Mouse (Mus musculus) spleen, adult 2 months (tissue): ENCODE results near the gene Slc30a1. TPM values are rescaled to one million over a fixed set of nuclear protein-coding genes. Genes with fewer than 3 reads are reported as not detected.
A peak's percentile ranks its signal among the peaks of the same experiment; 100 is the strongest.

Experiments used
- DNase-seq, 2 experiments: peaks; one replicate each; pipeline versions ENCODE4 v3.0.0 to v3.0.0-alpha.2; 2012 to 2021; ENCODE audit warnings: low spot score in 2 of 2, low read depth in 1 of 2
- H3K27ac ChIP-seq: fragments of 200-500 bp; 2 replicates; pipeline ENCODE4 v1.5.1; 2012; ENCODE audit warnings: low read length, inconsistent platforms; ENCODE audit not compliant: insufficient read depth
- H3K27me3 ChIP-seq: fragments of 200-500 bp; 2 replicates; pipeline ENCODE4 v1.6.1; 2012; ENCODE audit warnings: mild to moderate bottlenecking, moderate library complexity, low read length, inconsistent platforms; ENCODE audit not compliant: control insufficient read depth, insufficient read depth
- H3K36me3 ChIP-seq: fragments of 200-500 bp; 2 replicates; pipeline ENCODE4 v1.6.1; 2012; ENCODE audit warnings: mild to moderate bottlenecking, low read length, inconsistent platforms; ENCODE audit not compliant: control insufficient read depth, insufficient read depth
- H3K4me1 ChIP-seq: fragments of 200-500 bp; 2 replicates; pipeline ENCODE4 v1.6.1; 2011; ENCODE audit warnings: inconsistent platforms; ENCODE audit not compliant: control insufficient read depth, insufficient read depth, insufficient read length
- H3K4me3 ChIP-seq: fragments of 200-500 bp; 2 replicates; pipeline ENCODE4 v1.5.1; 2011; ENCODE audit warnings: mild to moderate bottlenecking, inconsistent platforms; ENCODE audit not compliant: insufficient read depth, insufficient read length; ENCODE audit errors: extremely low read depth
- CTCF ChIP-seq: fragments of 200-500 bp; IDR thresholded peaks from 2 replicates; pipeline ENCODE4 v1.5.1; 2011; ENCODE audit warnings: mild to moderate bottlenecking, inconsistent platforms; ENCODE audit not compliant: insufficient read depth, insufficient read length, insufficient replicate concordance; ENCODE audit errors: extremely low read depth
- POLR2A ChIP-seq: fragments of 200-500 bp; IDR thresholded peaks from 2 replicates; pipeline ENCODE4 v1.6.1; 2011; ENCODE audit warnings: low read depth, low read length, inconsistent platforms
- WGBS: fragments of 180-500 bp; shearing (Covaris S2); methylation state at CpG from one replicate; pipeline ENCODE4 v1.1.7; 2018; 5-methylcytosine and 5-hydroxymethylcytosine counted together
- polyA plus RNA-seq: library from polyadenylated mRNA; depleted of rRNA; stranded (reverse); fragments of >200 nt; gene quantifications from 2 replicates; pipeline ENCODE4 v1.2.3, GENCODE M21; 2012

The Slc30a1 gene
- polyA plus RNA-seq, 1 experiment, result 8.9 TPM

GRCm38 (mm10) chr1:191948600-191948999 lies 42.0 kb downstream of the Slc30a1 start:
- no peaks in the 10 kb centered on the region for H3K27me3 ChIP-seq
- no peak for DNase-seq
- H3K4me3 ChIP-seq, result no peak overlapping the region
- H3K27ac ChIP-seq, result no peak overlapping the region
- TF ChIP-seq POLR2A (no peak), CTCF (no peak)
- H3K4me1 ChIP-seq, result peaks cover 3% of the 10 kb centered on the region; the same call in 1 of the 2 replicates
- H3K36me3 ChIP-seq, result no peaks in the 10 kb centered on the region
- 68% methylated on average over 8 of the region's 8 CpGs for WGBS

GRCm38 (mm10) chr1:191950611-191951010 lies 44.0 kb downstream of the Slc30a1 start:
- WGBS, result 72% methylated on average over 2 of the region's 2 CpGs
- no peak overlapping the region for H3K27ac ChIP-seq
- H3K36me3 ChIP-seq, result no peaks in the 10 kb centered on the region
- H3K27me3 ChIP-seq, result no peaks in the 10 kb centered on the region
- H3K4me1 ChIP-seq, result peaks cover 12% of the 10 kb centered on the region; the same call in 1 of the 2 replicates
- no peak overlapping the region for H3K4me3 ChIP-seq
- TF ChIP-seq CTCF, result no peak
- TF ChIP-seq POLR2A, result no peak
- DNase-seq, result no peak

GRCm38 (mm10) chr1:191952733-191953335 lies 46.3 kb downstream of the Slc30a1 start:
- DNase-seq, result no peak
- no peak overlapping the region for H3K4me3 ChIP-seq
- no peak overlapping the region for H3K27ac ChIP-seq
- H3K36me3 ChIP-seq, result no peaks in the 10 kb centered on the region
- H3K27me3 ChIP-seq, result no peaks in the 10 kb centered on the region
- H3K4me1 ChIP-seq, result peaks cover 16% of the 10 kb centered on the region; the same call in 1 of the 2 replicates
- WGBS, result 95% methylated on average over 11 of the region's 11 CpGs
- no peak for TF ChIP-seq POLR2A
- TF ChIP-seq CTCF, result no peak

GRCm38 (mm10) chr1:191955101-191955500 lies 48.5 kb downstream of the Slc30a1 start:
- TF ChIP-seq POLR2A (no peak), CTCF (no peak)
- Histone ChIP-seq H3K27ac (peak overlapping the region; percentile 76), H3K4me3 (no peak overlapping the region), H3K27me3 (no peaks in the 10 kb centered on the region), H3K4me1 (peaks cover 16% of the 10 kb centered on the region; the same call in 1 of the 2 replicates), H3K36me3 (no peaks in the 10 kb centered on the region)
- 1% methylated on average over 3 of the region's 3 CpGs for WGBS
- peak in 1 of 2 experiments; percentile 8 for DNase-seq

GRCm38 (mm10) chr1:191956261-191956660 lies 49.7 kb downstream of the Slc30a1 start:
- Histone ChIP-seq H3K27ac (peak overlapping the region; percentile 61), H3K4me3 (peak overlapping the region; percentile 40), H3K27me3 (no peaks in the 10 kb centered on the region), H3K4me1 (peaks cover 16% of the 10 kb centered on the region; the same call in 1 of the 2 replicates), H3K36me3 (no peaks in the 10 kb centered on the region)
- 25% methylated on average over 3 of the region's 3 CpGs for WGBS
- DNase-seq, result no peak
- no peak for TF ChIP-seq CTCF
- TF ChIP-seq POLR2A, result no peak

GRCm38 (mm10) chr1:191956871-191957270 lies 50.3 kb downstream of the Slc30a1 start:
- no peak for TF ChIP-seq POLR2A
- no peak for TF ChIP-seq CTCF
- Histone ChIP-seq H3K27ac (peak overlapping the region; percentile 61), H3K4me1 (peaks cover 16% of the 10 kb centered on the region; the same call in 1 of the 2 replicates), H3K4me3 (peak overlapping the region; percentile 10; the same call in 1 of the 2 replicates), H3K27me3 (no peaks in the 10 kb centered on the region), H3K36me3 (no peaks in the 10 kb centered on the region)
- no peak for DNase-seq
- 65% methylated on average over 2 of the region's 2 CpGs for WGBS

GRCm38 (mm10) chr1:191957321-191957720 lies 50.8 kb downstream of the Slc30a1 start:
- Histone ChIP-seq H3K27ac (no peak overlapping the region), H3K4me1 (peaks cover 16% of the 10 kb centered on the region; the same call in 1 of the 2 replicates), H3K36me3 (no peaks in the 10 kb centered on the region), H3K27me3 (no peaks in the 10 kb centered on the region), H3K4me3 (no peak overlapping the region)
- DNase-seq, result no peak
- TF ChIP-seq POLR2A, result no peak
- no peak for TF ChIP-seq CTCF
- 85% methylated on average over 3 of the region's 3 CpGs for WGBS
